ENCODE assay signal across 22 mouse cellular contexts in the genomic region with DNA sequence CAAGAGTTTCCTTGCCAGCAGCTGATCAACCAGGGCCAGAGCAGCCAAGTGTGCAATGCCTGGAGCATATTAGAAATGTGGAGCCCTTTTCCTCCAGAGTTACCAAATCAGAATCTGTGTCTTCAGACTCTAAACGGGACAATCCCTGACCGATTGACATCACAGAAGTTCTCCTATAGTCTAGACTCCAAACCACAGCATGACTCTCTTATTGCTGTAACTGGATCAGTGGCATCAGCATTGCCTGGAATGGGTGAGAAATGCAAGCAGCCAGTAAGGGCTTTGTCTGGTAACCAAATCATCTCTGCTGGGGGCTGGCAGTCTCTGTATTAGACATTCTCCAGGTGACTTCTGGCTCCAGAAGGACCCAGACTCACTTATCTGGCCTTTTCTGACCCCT. TPM values are rescaled to one million over a fixed set of nuclear protein-coding genes. Genes with fewer than 3 reads are reported as not detected.
DNase-seq lines count a peak whose midpoint lies in the region; ATAC-seq lines count a peak whose summit lies in the region.
"Had no signal": no experiment of that assay in that cellular context is flagged by ENCODE, and none has a peak within 500 bp of the region (broad histone marks: within the 10 kb centered on the region; RNA-seq: fewer than 3 reads in every experiment).

No protein-coding gene starts in this region.

- ATAC-seq in kidney, embryonic 14.5 days (ENCODE audit: low FRiP score, low TSS enrichment): no peak
- peak; percentile 23; the same call in 1 of the 2 replicates for ATAC-seq in kidney, embryonic 16.5 days (ENCODE audit: low FRiP score, low TSS enrichment)
- no peak for ATAC-seq in midbrain, embryonic 13.5 days
- no peak for ATAC-seq in forebrain, embryonic 13.5 days
- ATAC-seq: CD4-positive, CD25-positive, alpha-beta regulatory T cell, adult 4 months; intestine, postnatal 0 days; midbrain, embryonic 15.5 days had no signal

- H3K27ac ChIP-seq in kidney, embryonic 14.5 days (ENCODE audit: low read depth, low read length): no peak overlapping the region
- peak overlapping the region; percentile 38; the same call in 1 of the 2 replicates for H3K27ac ChIP-seq in kidney, embryonic 16.5 days (ENCODE audit: low read length)
- H3K27ac ChIP-seq in midbrain, embryonic 13.5 days: no peak overlapping the region
- no peak overlapping the region for H3K27ac ChIP-seq in forebrain, embryonic 13.5 days
- H3K27ac ChIP-seq: forebrain, embryonic 10.5 days; heart, embryonic 13.5 days; limb, embryonic 15.5 days; liver, embryonic 14.5 days; midbrain, embryonic 15.5 days; neural tube, embryonic 12.5 days had no signal

- H3K9ac ChIP-seq in kidney, embryonic 14.5 days (ENCODE audit: low read depth, low read length): no peak overlapping the region
- H3K9ac ChIP-seq in kidney, embryonic 16.5 days (replicated peaks; ENCODE audit: low read length): no peak overlapping the region
- no peak overlapping the region for H3K9ac ChIP-seq in midbrain, embryonic 13.5 days (replicated peaks)
- H3K9ac ChIP-seq in forebrain, embryonic 13.5 days: no peak overlapping the region
- H3K9ac ChIP-seq: heart, embryonic 13.5 days; limb, embryonic 15.5 days; liver, embryonic 14.5 days; midbrain, embryonic 15.5 days; neural tube, embryonic 12.5 days had no signal

- H3K27me3 ChIP-seq in kidney, embryonic 14.5 days (ENCODE audit: control insufficient read depth, insufficient read depth, low read length): no peaks in the 10 kb centered on the region
- H3K27me3 ChIP-seq in kidney, embryonic 16.5 days (ENCODE audit: insufficient read depth, low read length): no peaks in the 10 kb centered on the region
- no peaks in the 10 kb centered on the region for H3K27me3 ChIP-seq in midbrain, embryonic 13.5 days
- H3K27me3 ChIP-seq in forebrain, embryonic 13.5 days: no peaks in the 10 kb centered on the region
- H3K27me3 ChIP-seq: heart, embryonic 13.5 days; limb, embryonic 15.5 days; midbrain, embryonic 15.5 days; neural tube, embryonic 12.5 days had no signal

- H3K4me3 ChIP-seq in kidney, embryonic 14.5 days (ENCODE audit: low read length): no peak overlapping the region
- no peak overlapping the region for H3K4me3 ChIP-seq in kidney, embryonic 16.5 days (ENCODE audit: low read length)
- H3K4me3 ChIP-seq in midbrain, embryonic 13.5 days (replicated peaks): no peak overlapping the region
- no peak overlapping the region for H3K4me3 ChIP-seq in forebrain, embryonic 13.5 days
- H3K4me3 ChIP-seq: forebrain, embryonic 10.5 days; heart, embryonic 13.5 days; limb, embryonic 15.5 days; midbrain, embryonic 15.5 days; neural tube, embryonic 12.5 days had no signal

- H3K36me3 ChIP-seq in kidney, embryonic 14.5 days (ENCODE audit: control insufficient read depth, insufficient read depth, low read length): no peaks in the 10 kb centered on the region
- no peaks in the 10 kb centered on the region for H3K36me3 ChIP-seq in kidney, embryonic 16.5 days (ENCODE audit: insufficient read depth, low read length)
- no peaks in the 10 kb centered on the region for H3K36me3 ChIP-seq in midbrain, embryonic 13.5 days
- H3K36me3 ChIP-seq in forebrain, embryonic 13.5 days (ENCODE audit: poor library complexity, severe bottlenecking): no peaks in the 10 kb centered on the region
- H3K36me3 ChIP-seq: forebrain, embryonic 10.5 days; heart, embryonic 13.5 days; limb, embryonic 15.5 days; midbrain, embryonic 15.5 days; neural tube, embryonic 12.5 days had no signal

- H3K9me3 ChIP-seq in kidney, embryonic 14.5 days (ENCODE audit: control insufficient read depth, low read length): no peaks in the 10 kb centered on the region
- no peaks in the 10 kb centered on the region for H3K9me3 ChIP-seq in kidney, embryonic 16.5 days (ENCODE audit: low read length)
- no peaks in the 10 kb centered on the region for H3K9me3 ChIP-seq in midbrain, embryonic 13.5 days
- no peaks in the 10 kb centered on the region for H3K9me3 ChIP-seq in forebrain, embryonic 13.5 days (replicated peaks)
- H3K9me3 ChIP-seq: forebrain, embryonic 10.5 days; heart, embryonic 13.5 days; limb, embryonic 15.5 days; midbrain, embryonic 15.5 days; neural tube, embryonic 12.5 days had no signal

- DNase-seq in kidney, adult 18-20 months: peak; percentile 2
- peak; percentile 15 for DNase-seq in lung, postnatal 14 days
- no peak for DNase-seq in lung, postnatal 25 days (ENCODE audit: low spot score)
- DNase-seq: cerebellum, adult 18-20 months; gastrocnemius, postnatal 25 days; heart, adult 18-20 months; heart, postnatal 14 days; left cerebral cortex, postnatal 4 days; right cerebral cortex, postnatal 4 days; thymus, adult 2 months had no signal

- no peaks in the 10 kb centered on the region for H3K4me1 ChIP-seq in kidney, embryonic 14.5 days (ENCODE audit: control insufficient read depth, insufficient read depth, low read length)
- H3K4me1 ChIP-seq in kidney, embryonic 16.5 days (ENCODE audit: insufficient read depth, low read length): peaks cover 7% of the 10 kb centered on the region; the same call in 1 of the 2 replicates
- no peaks in the 10 kb centered on the region for H3K4me1 ChIP-seq in midbrain, embryonic 13.5 days (replicated peaks)
- H3K4me1 ChIP-seq in forebrain, embryonic 13.5 days: 0 out of 2 replicates have a peak, but pooled peaks cover 2% of the 10 kb centered on the region
- H3K4me1 ChIP-seq: forebrain, embryonic 10.5 days; limb, embryonic 15.5 days; midbrain, embryonic 15.5 days; neural tube, embryonic 12.5 days had no signal

- 61% methylated on average over 2 of the region's 2 CpGs for whole genome bisulfite sequencing in kidney, embryonic 14.5 days
- WGBS in kidney, embryonic 16.5 days: 67% methylated on average over 2 of the region's 2 CpGs
- 63% methylated on average over 2 of the region's 2 CpGs for WGBS in midbrain, embryonic 13.5 days
- whole genome bisulfite sequencing in forebrain, embryonic 13.5 days: 64% methylated on average over 2 of the region's 2 CpGs

- H3K4me2 ChIP-seq in kidney, embryonic 14.5 days (replicated peaks; ENCODE audit: low read depth, low read length): no peak overlapping the region
- H3K4me2 ChIP-seq in kidney, embryonic 16.5 days (replicated peaks; ENCODE audit: low read depth, low read length): no peak overlapping the region
- no peak overlapping the region for H3K4me2 ChIP-seq in midbrain, embryonic 13.5 days (replicated peaks)
- H3K4me2 ChIP-seq in forebrain, embryonic 13.5 days: no peak overlapping the region
- H3K4me2 ChIP-seq: heart, embryonic 13.5 days; limb, embryonic 15.5 days; midbrain, embryonic 15.5 days; neural tube, embryonic 12.5 days had no signal

RNA-seq across cellular contexts. Expression of a gene that starts 37.0 kb away (rescaled TPM):
- polyA plus RNA-seq in kidney, embryonic 14.5 days (2014; fragmentation: Nextera tagmentation; extraction: Ambion mirVana): 19.4 and 26.8 TPM in 2 replicates
- polyA plus RNA-seq in kidney, embryonic 16.5 days (2015; fragmentation: Nextera tagmentation; extraction: Ambion mirVana): 24.4 and 26.3 TPM in 2 replicates
- polyA plus RNA-seq in midbrain, embryonic 13.5 days (2015; fragmentation: Nextera tagmentation; extraction: Ambion mirVana): 6.1 and 7.1 TPM in 2 replicates
- 5.2 and 5.4 TPM in 2 replicates for polyA plus RNA-seq in forebrain, embryonic 13.5 days (2015; fragmentation: Nextera tagmentation; extraction: Ambion mirVana)
- polyA plus RNA-seq: CD4-positive, CD25-positive, alpha-beta regulatory T cell, adult 4 months had no signal
